In genomic region chr4:24764558-24764957, GRCm38 (mm10) we compare ENCODE assay signal across 18 mouse cellular contexts.
DNase-seq lines count a peak whose midpoint lies in the region; ATAC-seq and TF ChIP-seq lines count a peak whose summit lies in the region.
"Had no signal": no experiment of that assay in that cellular context is flagged by ENCODE, and none has a peak within 500 bp of the region (broad histone marks: within the 10 kb centered on the region; RNA-seq: fewer than 3 reads in every experiment).

No protein-coding gene starts in this region.

- no peaks in the 10 kb centered on the region for H3K9me3 ChIP-seq in forebrain, postnatal 0 days (ENCODE audit: low read length)
- H3K9me3 ChIP-seq in forebrain, embryonic 12.5 days = no peaks in the 10 kb centered on the region
- H3K9me3 ChIP-seq: embryonic facial prominence, embryonic 10.5 days; heart, embryonic 12.5 days; hindbrain, embryonic 10.5 days; intestine, embryonic 15.5 days had no signal

- no peak overlapping the region for H3K9ac ChIP-seq in forebrain, postnatal 0 days
- H3K9ac ChIP-seq in forebrain, embryonic 12.5 days = no peak overlapping the region
- H3K9ac ChIP-seq: heart, embryonic 12.5 days; hindbrain, embryonic 14.5 days; intestine, embryonic 15.5 days had no signal

- H3K4me3 ChIP-seq in forebrain, postnatal 0 days (ENCODE audit: low read depth, low read length) = no peak overlapping the region
- no peak overlapping the region for H3K4me3 ChIP-seq in forebrain, embryonic 12.5 days (replicated peaks)
- H3K4me3 ChIP-seq: embryonic facial prominence, embryonic 10.5 days; heart, embryonic 12.5 days; hindbrain, embryonic 10.5 days; intestine, embryonic 15.5 days had no signal

- H3K4me1 ChIP-seq in forebrain, postnatal 0 days (ENCODE audit: insufficient read depth) = 0 out of 2 replicates have a peak, but pooled peaks cover 2% of the 10 kb centered on the region
- no peaks in the 10 kb centered on the region; the same call in 1 of the 2 replicates for H3K4me1 ChIP-seq in forebrain, embryonic 12.5 days
- H3K4me1 ChIP-seq: embryonic facial prominence, embryonic 10.5 days; heart, embryonic 12.5 days; hindbrain, embryonic 10.5 days; intestine, embryonic 15.5 days had no signal

- H3K4me2 ChIP-seq in forebrain, postnatal 0 days (ENCODE audit: low read depth) = no peak overlapping the region
- no peak overlapping the region for H3K4me2 ChIP-seq in forebrain, embryonic 12.5 days
- H3K4me2 ChIP-seq: heart, embryonic 12.5 days; hindbrain, embryonic 14.5 days; intestine, embryonic 15.5 days had no signal

- TF ChIP-seq POLR2A in brain, embryonic 14.5 days (IDR thresholded peaks at IDR 0.05; ENCODE audit: borderline replicate concordance, extremely low read depth, insufficient read depth, insufficient read length, poor library complexity, severe bottlenecking) = no peak

- no peak for DNase-seq in forebrain, postnatal 0 days
- peak; percentile 52 for DNase-seq in brain, adult 2 months (ENCODE audit: low read depth, low spot score)
- peak; percentile 46 for DNase-seq in brain, embryonic 14.5 days (ENCODE audit: low read depth)
- peak; percentile 37 for DNase-seq in layer of hippocampus, adult 9-10 months (ENCODE audit: low spot score)
- DNase-seq in lung, postnatal 10 days = no peak
- DNase-seq in embryo, embryonic 10 days (ENCODE audit: low spot score) = no peak
- DNase-seq: adrenal gland, adult 2 months; adrenal gland, postnatal 25 days; cerebellum, adult 11 months; cerebellum, adult 8-10 months; cerebellum, postnatal 36 days; gastrocnemius, postnatal 14 days had no signal

- H3K36me3 ChIP-seq in forebrain, postnatal 0 days (ENCODE audit: insufficient read depth) = no peaks in the 10 kb centered on the region
- H3K36me3 ChIP-seq in forebrain, embryonic 12.5 days (replicated peaks) = no peaks in the 10 kb centered on the region
- H3K36me3 ChIP-seq: embryonic facial prominence, embryonic 10.5 days; heart, embryonic 12.5 days; hindbrain, embryonic 10.5 days; intestine, embryonic 15.5 days had no signal

- no peak overlapping the region for H3K27ac ChIP-seq in forebrain, postnatal 0 days (ENCODE audit: low read depth, low read length)
- no peak overlapping the region for H3K27ac ChIP-seq in forebrain, embryonic 12.5 days
- H3K27ac ChIP-seq: embryonic facial prominence, embryonic 10.5 days; hindbrain, embryonic 10.5 days; hindbrain, embryonic 14.5 days; intestine, embryonic 15.5 days had no signal

- no peak for TF ChIP-seq CTCF in forebrain, postnatal 0 days (IDR thresholded peaks at IDR 0.05; ENCODE audit: low read depth)
- no peak for TF ChIP-seq CTCF in brain, embryonic 14.5 days (IDR thresholded peaks at IDR 0.05; ENCODE audit: borderline replicate concordance, extremely low read depth, insufficient read depth, insufficient read length)

- peak; percentile 40; the same call in 1 of the 2 replicates for ATAC-seq in forebrain, postnatal 0 days
- ATAC-seq in forebrain, embryonic 12.5 days (ENCODE audit: low FRiP score) = no peak
- ATAC-seq: intestine, embryonic 15.5 days had no signal

- no peaks in the 10 kb centered on the region for H3K27me3 ChIP-seq in forebrain, postnatal 0 days (ENCODE audit: insufficient read depth, low read length)
- H3K27me3 ChIP-seq in forebrain, embryonic 12.5 days = no peaks in the 10 kb centered on the region
- H3K27me3 ChIP-seq: heart, embryonic 12.5 days; intestine, embryonic 15.5 days had no signal

- 73% methylated on average over 2 of the region's 2 CpGs for WGBS in forebrain, postnatal 0 days
- 87% methylated on average over 2 of the region's 2 CpGs for WGBS in forebrain, embryonic 12.5 days

Comparison
In these comparisons a context has a peak if more than half of its experiments do, and no peak if none do; other contexts are left out.
1. DNase-seq: peak in brain, adult 2 months (single experiment), brain, embryonic 14.5 days (single experiment) and layer of hippocampus, adult 9-10 months (single experiment); none in forebrain, postnatal 0 days (single experiment), lung, postnatal 10 days (single experiment) and embryo, embryonic 10 days (single experiment).